Mouse (Mus musculus) heart, embryonic 12.5 days (tissue): ENCODE measurements around the gene Ptgs1. TPM values are rescaled to one million over a fixed set of nuclear protein-coding genes. Genes with fewer than 3 reads are reported as not detected.

Experiments
- ATAC-seq: fragments of 200-750 bp; cut with Nextera tagmentation; 2 replicates; pipeline ENCODE4 v1.8.0; 2017; ENCODE audit warnings: moderate TSS enrichment, moderate library complexity; ENCODE audit not compliant: insufficient number of reproducible peaks, low FRiP score
- H3K27ac ChIP-seq: fragments of 300-500 bp; sonication (generic); 2 replicates; pipeline ENCODE4 v1.5.1; 2016; ENCODE audit warnings: mild to moderate bottlenecking, moderate library complexity; ENCODE audit not compliant: poor library complexity, severe bottlenecking
- H3K27me3 ChIP-seq: fragments of 300-500 bp; sonication (generic); replicated peaks from 2 replicates; pipeline ENCODE4 v1.6.1; 2016; ENCODE audit warnings: mild to moderate bottlenecking, moderate library complexity
- H3K36me3 ChIP-seq: fragments of 300-500 bp; sonication (generic); 2 replicates; pipeline ENCODE4 v1.6.1; 2016; ENCODE audit warnings: mild to moderate bottlenecking, moderate library complexity
- H3K4me1 ChIP-seq: fragments of 300-500 bp; sonication (generic); replicated peaks from 2 replicates; pipeline ENCODE4 v1.6.1; 2016; ENCODE audit warnings: mild to moderate bottlenecking
- H3K4me2 ChIP-seq: fragments of 300-500 bp; sonication (generic); 2 replicates; pipeline ENCODE4 v1.6.1; 2016; ENCODE audit warnings: mild to moderate bottlenecking, moderate library complexity
- H3K4me3 ChIP-seq: fragments of 300-500 bp; sonication (generic); 2 replicates; pipeline ENCODE4 v1.5.1; 2016; ENCODE audit warnings: mild to moderate bottlenecking
- H3K9ac ChIP-seq: fragments of 300-500 bp; sonication (generic); 2 replicates; pipeline ENCODE4 v1.6.1; 2016; ENCODE audit warnings: mild to moderate bottlenecking, moderate library complexity
- H3K9me3 ChIP-seq: fragments of 300-500 bp; sonication (generic); replicated peaks from 2 replicates; pipeline ENCODE4 v1.6.1; 2016; ENCODE audit warnings: mild to moderate bottlenecking, moderate library complexity
- WGBS: fragments of 180-500 bp; shearing (Covaris S2); methylation state at CpG from one replicate; pipeline ENCODE4 v1.1.7; 2016; 5-methylcytosine and 5-hydroxymethylcytosine counted together
- polyA plus RNA-seq: library from polyadenylated mRNA; unstranded; fragments of >200 nt; fragmentation: Nextera tagmentation; extraction: Ambion mirVana; gene quantifications from 2 replicates; pipeline ENCODE4 v1.2.1, GENCODE M21; 2016

Ptgs1 gene
- polyA plus RNA-seq, 1 experiment from 2014 or later = 25.5 TPM

- no peaks in the 10 kb centered on the region for H3K27me3 ChIP-seq
- no peak overlapping the region for H3K4me2 ChIP-seq
- ATAC-seq = no peak
- no peaks in the 10 kb centered on the region for H3K4me1 ChIP-seq
- H3K9me3 ChIP-seq = no peaks in the 10 kb centered on the region
- H3K36me3 ChIP-seq = no peaks in the 10 kb centered on the region
- H3K9ac ChIP-seq = no peak overlapping the region
- no peak overlapping the region for H3K4me3 ChIP-seq
- H3K27ac ChIP-seq = no peak overlapping the region
- WGBS = 63% methylated on average over 8 of the region's 8 CpGs
Measured at GRCm38 (mm10) chr2:36251156-36251555, 20.9 kb downstream of the Ptgs1 start.

- Histone ChIP-seq H3K4me3 (no peak overlapping the region), H3K4me2 (no peak overlapping the region), H3K4me1 (no peaks in the 10 kb centered on the region), H3K36me3 (no peaks in the 10 kb centered on the region), H3K9ac (no peak overlapping the region), H3K27me3 (no peaks in the 10 kb centered on the region), H3K27ac (no peak overlapping the region), H3K9me3 (no peaks in the 10 kb centered on the region)
- WGBS = 81% methylated on average over 4 of the region's 4 CpGs
- ATAC-seq = no peak
Measured at GRCm38 (mm10) chr2:36252505-36252904, 22.3 kb downstream of the Ptgs1 start.

GRCm38 (mm10) chr2:36254445-36254844 is 24.2 kb downstream of the Ptgs1 start:
- Histone ChIP-seq H3K4me3 (no peak overlapping the region), H3K9ac (no peak overlapping the region), H3K36me3 (no peaks in the 10 kb centered on the region), H3K9me3 (no peaks in the 10 kb centered on the region), H3K4me2 (no peak overlapping the region), H3K4me1 (no peaks in the 10 kb centered on the region), H3K27me3 (no peaks in the 10 kb centered on the region), H3K27ac (no peak overlapping the region)
- WGBS = 72% methylated on average over 2 of the region's 2 CpGs
- no peak for ATAC-seq

GRCm38 (mm10) chr2:36256931-36257330 is 26.7 kb downstream of the Ptgs1 start:
- no peak overlapping the region for H3K27ac ChIP-seq
- H3K9me3 ChIP-seq = no peaks in the 10 kb centered on the region
- H3K36me3 ChIP-seq = no peaks in the 10 kb centered on the region
- 0 out of 2 replicates have a peak, but pooled peaks cover 3% of the 10 kb centered on the region for H3K27me3 ChIP-seq
- H3K4me2 ChIP-seq = no peak overlapping the region
- no peaks in the 10 kb centered on the region for H3K4me1 ChIP-seq
- H3K4me3 ChIP-seq = no peak overlapping the region
- no peak for ATAC-seq
- no peak overlapping the region for H3K9ac ChIP-seq

- H3K27me3 ChIP-seq = 0 out of 2 replicates have a peak, but pooled peaks cover 3% of the 10 kb centered on the region
- no peaks in the 10 kb centered on the region for H3K4me1 ChIP-seq
- H3K27ac ChIP-seq = no peak overlapping the region
- H3K4me3 ChIP-seq = no peak overlapping the region
- H3K9ac ChIP-seq = no peak overlapping the region
- no peak overlapping the region for H3K4me2 ChIP-seq
- no peaks in the 10 kb centered on the region for H3K36me3 ChIP-seq
- no peak for ATAC-seq
- WGBS = 51% methylated on average over 4 of the region's 4 CpGs
- H3K9me3 ChIP-seq = no peaks in the 10 kb centered on the region
Measured at GRCm38 (mm10) chr2:36259382-36259781, 29.2 kb downstream of the Ptgs1 start.

- WGBS = 72% methylated on average over 6 of the region's 6 CpGs
- no peak for ATAC-seq
- Histone ChIP-seq H3K4me3 (no peak overlapping the region), H3K9me3 (no peaks in the 10 kb centered on the region), H3K27me3 (0 out of 2 replicates have a peak, but pooled peaks cover 3% of the 10 kb centered on the region), H3K9ac (no peak overlapping the region), H3K27ac (no peak overlapping the region), H3K4me2 (no peak overlapping the region), H3K36me3 (no peaks in the 10 kb centered on the region), H3K4me1 (no peaks in the 10 kb centered on the region)
Measured at GRCm38 (mm10) chr2:36259798-36260540, 29.7 kb downstream of the Ptgs1 start.

- H3K4me2 ChIP-seq = no peak overlapping the region
- 75% methylated on average over 4 of the region's 4 CpGs for WGBS
- H3K27me3 ChIP-seq = 0 out of 2 replicates have a peak, but pooled peaks cover 3% of the 10 kb centered on the region
- no peak overlapping the region for H3K9ac ChIP-seq
- no peaks in the 10 kb centered on the region for H3K9me3 ChIP-seq
- H3K4me3 ChIP-seq = no peak overlapping the region
- H3K27ac ChIP-seq = no peak overlapping the region
- no peaks in the 10 kb centered on the region for H3K4me1 ChIP-seq
- ATAC-seq = no peak
- no peaks in the 10 kb centered on the region for H3K36me3 ChIP-seq
Measured at GRCm38 (mm10) chr2:36262025-36262424, 31.8 kb downstream of the Ptgs1 start.

GRCm38 (mm10) chr2:36269458-36269857 is 39.2 kb downstream of the Ptgs1 start:
- no peaks in the 10 kb centered on the region for H3K4me1 ChIP-seq
- H3K36me3 ChIP-seq = no peaks in the 10 kb centered on the region
- no peak overlapping the region for H3K4me3 ChIP-seq
- H3K9me3 ChIP-seq = no peaks in the 10 kb centered on the region
- no peak overlapping the region for H3K9ac ChIP-seq
- 80% methylated on average over 3 of the region's 3 CpGs for WGBS
- no peak for ATAC-seq
- H3K27me3 ChIP-seq = no peaks in the 10 kb centered on the region; the same call in 1 of the 2 replicates
- no peak overlapping the region for H3K27ac ChIP-seq
- no peak overlapping the region for H3K4me2 ChIP-seq

GRCm38 (mm10) chr2:36270186-36270585 is 40.0 kb downstream of the Ptgs1 start:
- Histone ChIP-seq H3K4me2 (no peak overlapping the region), H3K27ac (no peak overlapping the region), H3K27me3 (no peaks in the 10 kb centered on the region; the same call in 1 of the 2 replicates), H3K4me3 (no peak overlapping the region), H3K9me3 (no peaks in the 10 kb centered on the region), H3K4me1 (no peaks in the 10 kb centered on the region), H3K36me3 (no peaks in the 10 kb centered on the region), H3K9ac (no peak overlapping the region)
- 43% methylated on average over 2 of the region's 2 CpGs for WGBS
- ATAC-seq = no peak

GRCm38 (mm10) chr2:36271085-36271484 is 40.9 kb downstream of the Ptgs1 start:
- Histone ChIP-seq H3K27ac (no peak overlapping the region), H3K4me2 (no peak overlapping the region), H3K36me3 (no peaks in the 10 kb centered on the region), H3K9me3 (no peaks in the 10 kb centered on the region), H3K27me3 (no peaks in the 10 kb centered on the region; the same call in 1 of the 2 replicates), H3K4me1 (no peaks in the 10 kb centered on the region), H3K9ac (no peak overlapping the region), H3K4me3 (no peak overlapping the region)
- ATAC-seq = no peak
- WGBS = 73% methylated on average over 4 of the region's 4 CpGs

GRCm38 (mm10) chr2:36272288-36272950 is 42.2 kb downstream of the Ptgs1 start:
- no peak overlapping the region for H3K4me3 ChIP-seq
- no peaks in the 10 kb centered on the region; the same call in 1 of the 2 replicates for H3K27me3 ChIP-seq
- H3K9ac ChIP-seq = no peak overlapping the region
- no peak overlapping the region for H3K4me2 ChIP-seq
- H3K4me1 ChIP-seq = no peaks in the 10 kb centered on the region
- H3K27ac ChIP-seq = no peak overlapping the region
- no peaks in the 10 kb centered on the region for H3K9me3 ChIP-seq
- no peaks in the 10 kb centered on the region for H3K36me3 ChIP-seq
- ATAC-seq = no peak
- 79% methylated on average over 6 of the region's 6 CpGs for WGBS
